Mouse (Mus musculus) sigmoid colon, adult 10 weeks (tissue): ENCODE measurements around the gene Rarres2. TPM values are rescaled to one million over a fixed set of nuclear protein-coding genes. Genes with fewer than 3 reads are reported as not detected.

Experiments
- polyA plus RNA-seq: library from polyadenylated mRNA; stranded (reverse); fragments of 350-450 nt; fragmentation: Illumina TruSeq; extraction: RNeasy Lipid Tissue Mini Kit (QIAGEN cat#74804); gene quantifications from one replicate; pipeline ENCODE4 v1.2.3, GENCODE M21; 2014; ENCODE audit warnings: low read depth, low replicate concordance

Rarres2 gene
- polyA plus RNA-seq, result 12.2 TPM

GRCm38 (mm10) chr6:48572572-48573061 lies at the start of gene Rarres2:
Gene Rarres2, minus strand, starts transcription at chr6:48572789.

GRCm38 (mm10) chr6:48601271-48602079 lies 28.9 kb upstream of the Rarres2 start, which contains the start of gene Zfp775:
Gene Zfp775, plus strand, starts transcription at chr6:48602063.

DNA sequence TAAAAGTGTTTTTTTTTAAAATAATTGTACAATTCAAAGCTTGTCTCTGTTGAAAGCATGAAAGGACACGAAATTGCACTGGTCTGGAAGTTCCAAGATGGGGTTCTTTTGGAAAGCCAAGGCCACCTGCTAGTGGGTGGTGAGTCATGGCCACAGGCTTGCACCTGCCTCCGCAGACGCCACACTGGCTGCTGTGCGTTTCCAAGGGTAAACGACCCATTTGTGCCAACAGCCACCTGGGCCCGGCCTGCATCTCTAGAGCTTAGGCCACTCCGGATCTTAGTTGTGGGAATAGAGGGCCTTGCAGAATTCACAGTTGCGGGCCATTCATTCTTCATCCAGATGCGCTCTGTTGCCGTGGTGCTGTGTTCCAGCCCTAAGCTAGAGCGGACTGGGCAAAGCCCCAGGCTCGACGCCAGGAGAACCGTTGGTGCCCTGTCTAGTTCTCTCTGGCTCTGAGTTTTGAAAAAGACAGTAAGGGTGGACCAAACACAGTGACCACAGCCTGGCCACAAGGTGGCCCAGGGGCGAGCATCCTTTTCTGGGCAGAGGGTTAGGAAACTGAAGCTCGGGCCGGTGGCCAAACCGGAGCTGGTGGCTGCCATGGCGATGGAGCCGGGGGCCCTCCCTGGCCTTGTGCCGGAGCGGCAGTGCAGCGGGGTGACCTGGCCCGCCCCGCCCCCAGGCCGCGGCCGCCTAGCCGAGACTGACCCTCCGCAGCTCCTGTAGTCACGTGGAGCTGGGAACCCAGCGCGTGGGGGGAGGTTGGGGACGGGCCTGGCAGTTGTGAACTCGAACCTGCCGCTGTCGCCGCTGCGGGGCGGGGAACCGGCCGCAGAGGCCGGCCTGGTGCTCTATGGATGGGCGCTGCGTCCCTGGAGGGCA lies 20.8 kb upstream of the Rarres2 start, which contains the start of the genes Repin1 and Gm44965:
Repin1 (plus strand) TSS at position 726 of the 885 bp plus-strand sequence.
Gm44965 (plus strand) TSS at position 784 of the 885 bp plus-strand sequence.

DNA sequence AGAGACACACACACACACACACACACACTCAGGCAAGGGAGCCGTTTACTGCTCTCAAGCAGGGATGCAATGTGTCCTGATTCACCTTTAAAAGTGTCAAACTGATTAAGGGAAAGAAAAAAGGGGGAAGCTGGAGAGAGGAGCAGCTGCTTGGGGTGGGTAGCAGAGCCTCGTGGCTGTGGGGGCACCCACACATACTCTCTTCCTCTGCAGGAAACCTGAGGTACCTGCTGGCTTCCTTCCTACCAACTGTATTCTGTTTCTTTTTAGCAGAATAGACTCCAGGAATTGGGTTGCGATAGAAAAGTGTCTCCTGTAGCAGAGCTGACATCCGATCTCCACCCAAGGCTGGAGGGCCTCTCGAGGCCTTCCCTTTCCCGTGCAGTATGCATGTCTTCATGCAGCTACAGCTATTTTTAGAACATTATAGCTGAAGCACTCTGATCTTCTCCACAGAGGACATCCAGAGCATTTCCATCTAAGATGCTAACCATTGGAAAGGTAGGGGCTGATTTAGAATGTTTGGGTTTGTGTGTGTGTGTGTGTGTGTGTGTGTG lies 16.7 kb upstream of the Rarres2 start, which contains the start of gene Gm45021:
Gm45021 (plus strand) TSS at position 417 of the 557 bp plus-strand sequence.

DNA sequence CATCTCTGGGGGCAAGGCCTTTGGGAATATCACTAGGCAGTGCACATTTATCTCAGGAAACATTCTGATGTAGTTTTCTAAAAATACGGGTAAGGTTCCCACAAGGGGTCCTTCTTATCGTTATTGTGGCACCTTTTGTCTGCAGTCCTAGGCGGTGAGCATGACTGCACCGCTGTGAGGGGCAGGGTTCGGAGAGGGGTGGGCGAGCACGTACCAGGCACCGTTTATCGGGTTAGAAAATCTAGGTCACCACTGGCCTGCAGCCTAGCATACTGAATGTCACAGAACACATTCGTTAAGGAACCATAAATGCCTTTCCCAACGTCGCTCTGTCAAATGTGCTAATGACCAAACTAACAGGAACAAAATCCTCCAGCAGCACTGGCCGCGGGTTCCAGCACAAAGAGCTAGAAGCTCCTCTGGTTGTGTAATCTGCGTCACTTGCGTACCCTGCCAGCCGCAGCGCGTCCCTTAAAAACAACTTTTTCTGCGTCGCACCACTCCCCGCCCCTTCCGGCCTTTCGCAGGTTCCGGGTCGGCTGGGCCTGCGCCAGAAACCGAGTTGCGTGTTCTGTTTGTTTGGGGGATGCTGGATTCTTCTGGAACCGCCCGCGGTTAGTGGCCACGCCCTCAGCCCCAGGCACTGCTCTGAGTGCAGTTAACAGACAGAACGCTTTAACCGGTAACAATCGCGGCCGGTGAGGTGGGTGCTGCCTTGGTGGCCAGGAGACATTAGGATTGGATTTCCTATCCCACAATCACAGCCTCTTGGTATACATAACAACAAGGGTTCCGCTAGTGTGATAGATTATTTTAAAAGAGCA lies 18.1 kb downstream of the Rarres2 start, which contains the start of gene Lrrc61:
Lrrc61 (plus strand) TSS at position 517 of the 824 bp plus-strand sequence.

GRCm38 (mm10) chr6:48537105-48537954 lies 35.3 kb downstream of the Rarres2 start, which contains the start of gene Atp6v0e2:
Gene Atp6v0e2, plus strand, starts transcription at chr6:48537615.

Other genes starting within 250 kb of the Rarres2 start
- gene Krba1, start 177.2 kb downstream of the Rarres2 start, polyA plus RNA-seq, result 7.4 TPM
- gene Zfp467, start 127.0 kb downstream of the Rarres2 start, polyA plus RNA-seq, result 31.4 TPM
- not detected for gene Sspo, start 124.6 kb downstream of the Rarres2 start, polyA plus RNA-seq
- 19.8 TPM for gene Atp6v0e2, start 35.2 kb downstream of the Rarres2 start, polyA plus RNA-seq
- gene Lrrc61, start 18.0 kb downstream of the Rarres2 start, polyA plus RNA-seq, result 2.8 TPM
- not detected for gene Gm45021, start 16.8 kb upstream of the Rarres2 start, polyA plus RNA-seq
- 6.3 TPM for gene Repin1, start 21.1 kb upstream of the Rarres2 start, polyA plus RNA-seq
- gene Gm44965, start 21.2 kb upstream of the Rarres2 start, polyA plus RNA-seq, result not detected
- gene Zfp775, start 29.3 kb upstream of the Rarres2 start, polyA plus RNA-seq, result 0.63 TPM
- gene AI854703, start 54.0 kb upstream of the Rarres2 start, polyA plus RNA-seq, result 6.2 TPM
- gene Gimap8, start 74.4 kb upstream of the Rarres2 start, polyA plus RNA-seq, result 24.3 TPM
- 22.6 TPM for gene Gimap9, start 103.3 kb upstream of the Rarres2 start, polyA plus RNA-seq
- 56.2 TPM for gene Gimap4, start 111.8 kb upstream of the Rarres2 start, polyA plus RNA-seq
- 32.7 TPM for gene Gimap6, start 135.4 kb upstream of the Rarres2 start, polyA plus RNA-seq
- gene Gm28053, start 145.8 kb upstream of the Rarres2 start, polyA plus RNA-seq, result 2.7 TPM
- gene Gimap7, start 145.8 kb upstream of the Rarres2 start, polyA plus RNA-seq, result 3.7 TPM
- 3.7 TPM for gene Gimap1, start 166.3 kb upstream of the Rarres2 start, polyA plus RNA-seq
- 2.6 TPM for gene Gimap5, start 173.4 kb upstream of the Rarres2 start, polyA plus RNA-seq
- gene Gimap3, start 198.1 kb upstream of the Rarres2 start, polyA plus RNA-seq, result 7.1 TPM